In genomic region chr4:133039116-133039819, GRCm38 (mm10) we compare ENCODE assay signal across 8 mouse cellular contexts. TPM values are rescaled to one million over a fixed set of nuclear protein-coding genes. Genes with fewer than 3 reads are reported as not detected.
DNase-seq lines count a peak whose midpoint lies in the region; ATAC-seq and TF ChIP-seq lines count a peak whose summit lies in the region.

No protein-coding gene starts in this region.

- H3K27me3 ChIP-seq in embryonic facial prominence, embryonic 13.5 days, result peaks cover 9% of the 10 kb centered on the region; the same call in 1 of the 2 replicates
- H3K27me3 ChIP-seq in hindbrain, embryonic 11.5 days (ENCODE audit: control insufficient read depth, insufficient read depth, low read length), result peaks cover 25% of the 10 kb centered on the region
- H3K27me3 ChIP-seq in liver, embryonic 13.5 days, result peaks cover 79% of the 10 kb centered on the region

- no peak for TF ChIP-seq CTCF in left cerebral cortex, adult 2 months (IDR thresholded peaks at IDR 0.05)

- peaks cover 73% of the 10 kb centered on the region for H3K4me1 ChIP-seq in embryonic facial prominence, embryonic 13.5 days
- peaks cover 44% of the 10 kb centered on the region for H3K4me1 ChIP-seq in hindbrain, embryonic 11.5 days (replicated peaks; ENCODE audit: control insufficient read depth, insufficient read depth, low read length)
- peaks cover 76% of the 10 kb centered on the region for H3K4me1 ChIP-seq in liver, embryonic 13.5 days (replicated peaks)

- H3K9ac ChIP-seq in embryonic facial prominence, embryonic 13.5 days, result peak overlapping the region; percentile 82
- peak overlapping the region; percentile 76 for H3K9ac ChIP-seq in hindbrain, embryonic 11.5 days (ENCODE audit: low read depth, low read length)
- H3K9ac ChIP-seq in liver, embryonic 13.5 days, result peak overlapping the region; percentile 70

- ATAC-seq in embryonic facial prominence, embryonic 13.5 days (ENCODE audit: insufficient number of reproducible peaks, insufficient read depth, low FRiP score, low TSS enrichment, low read depth), result no peak
- ATAC-seq in hindbrain, embryonic 11.5 days (ENCODE audit: low FRiP score), result no peak
- no peak for ATAC-seq in liver, embryonic 13.5 days (ENCODE audit: low read depth)

- WGBS in embryonic facial prominence, embryonic 13.5 days, result under 1% methylated on average over 48 of the region's 77 CpGs
- under 1% methylated on average over 44 of the region's 77 CpGs for WGBS in hindbrain, embryonic 11.5 days
- WGBS in liver, embryonic 13.5 days (ENCODE audit: insufficient replicate concordance), result 2% methylated on average over 60 of the region's 77 CpGs

- intact Hi-C loops in left cerebral cortex, adult 2 months (cut with DNase I), result no loop called here
- intact Hi-C loops in left cerebral cortex, postnatal 4 days (cut with DNase I), result no loop called here

- H3K4me3 ChIP-seq in left cerebral cortex, adult 2 months, result peak overlapping the region; percentile 63
- H3K4me3 ChIP-seq in embryonic facial prominence, embryonic 13.5 days, result peak overlapping the region; percentile 62
- H3K4me3 ChIP-seq in hindbrain, embryonic 11.5 days (ENCODE audit: low read depth, low read length), result peak overlapping the region; percentile 52
- H3K4me3 ChIP-seq in liver, embryonic 13.5 days (replicated peaks), result peak overlapping the region; percentile 62

- 0 out of 2 replicates have a peak, but pooled peaks cover 9% of the 10 kb centered on the region for H3K36me3 ChIP-seq in embryonic facial prominence, embryonic 13.5 days
- no peaks in the 10 kb centered on the region for H3K36me3 ChIP-seq in hindbrain, embryonic 11.5 days (ENCODE audit: control insufficient read depth, insufficient read depth, low read length)
- H3K36me3 ChIP-seq in liver, embryonic 13.5 days, result no peaks in the 10 kb centered on the region

- peak overlapping the region; percentile 96 for H3K4me2 ChIP-seq in embryonic facial prominence, embryonic 13.5 days
- H3K4me2 ChIP-seq in hindbrain, embryonic 11.5 days (replicated peaks; ENCODE audit: low read depth, low read length), result peak overlapping the region; percentile 100
- H3K4me2 ChIP-seq in liver, embryonic 13.5 days, result peak overlapping the region; percentile 86

- no peaks in the 10 kb centered on the region for H3K9me3 ChIP-seq in embryonic facial prominence, embryonic 13.5 days
- H3K9me3 ChIP-seq in hindbrain, embryonic 11.5 days (ENCODE audit: control insufficient read depth, low read length), result no peaks in the 10 kb centered on the region
- no peaks in the 10 kb centered on the region for H3K9me3 ChIP-seq in liver, embryonic 13.5 days (replicated peaks)

- no peak for DNase-seq in left cerebral cortex, adult 2 months (ENCODE audit: extremely low spot score in 1 of 2, low spot score in 2 of 2)
- DNase-seq in left cerebral cortex, postnatal 4 days, result no peak
- peak; percentile 71 for DNase-seq in hindbrain, embryonic 11.5 days (ENCODE audit: low spot score)
- no peak for DNase-seq in liver, embryonic 13.5 days
- DNase-seq in retina, postnatal 1 day, result peak; percentile 70
- DNase-seq in right cerebral cortex, adult 18-20 months, result no peak
- no peak for DNase-seq in frontal cortex, postnatal 36 days (ENCODE audit: low spot score in 2 of 2)

- peak overlapping the region; percentile 16 for H3K27ac ChIP-seq in left cerebral cortex, adult 2 months
- H3K27ac ChIP-seq in embryonic facial prominence, embryonic 13.5 days, result peak overlapping the region; percentile 89
- H3K27ac ChIP-seq in hindbrain, embryonic 11.5 days (ENCODE audit: low read depth, low read length), result peak overlapping the region; percentile 78
- H3K27ac ChIP-seq in liver, embryonic 13.5 days, result peak overlapping the region; percentile 53

RNA-seq across cellular contexts. Expression of gene Ahdc1, which starts 28.2 kb away (rescaled TPM):
- total RNA-seq in left cerebral cortex, adult 2 months (2021), result 100 to 1,000 TPM; 108 to 132 TPM
- 100 to 1,000 TPM in 1 of 2 experiments, 10 to 100 TPM in 1; 94.1 to 102 TPM for total RNA-seq in left cerebral cortex, postnatal 4 days (2021)
- polyA plus RNA-seq in embryonic facial prominence, embryonic 13.5 days (2015; fragmentation: Nextera tagmentation; extraction: Ambion mirVana), result 12.8 and 14.3 TPM in 2 replicates
- 6.8 and 9.0 TPM in 2 replicates for polyA plus RNA-seq in hindbrain, embryonic 11.5 days (2014; fragmentation: Nextera tagmentation; extraction: Ambion mirVana)
- polyA plus RNA-seq in liver, embryonic 13.5 days (2015; fragmentation: Nextera tagmentation; extraction: Ambion mirVana), result 1.3 and 1.4 TPM in 2 replicates

Comparison
In these comparisons a context has a peak if more than half of its experiments do, and no peak if none do; other contexts are left out.
1. DNase-seq: peak in hindbrain, embryonic 11.5 days (single experiment) and retina, postnatal 1 day (single experiment); none in left cerebral cortex, adult 2 months (0 of 2), left cerebral cortex, postnatal 4 days (single experiment), liver, embryonic 13.5 days (single experiment), right cerebral cortex, adult 18-20 months (single experiment) and frontal cortex, postnatal 36 days (0 of 2).
2. H3K27ac ChIP-seq: peak in every context shown above with its lines; median percentile 89 in embryonic facial prominence, embryonic 13.5 days; 78 in hindbrain, embryonic 11.5 days; 53 in liver, embryonic 13.5 days; 16 in left cerebral cortex, adult 2 months.
3. Peak in every context shown above with its lines, with median percentiles within 50 percentile points of each other: H3K4me3 ChIP-seq, H3K4me2 ChIP-seq and H3K9ac ChIP-seq.